Mouse (Mus musculus) small intestine, adult 2 months (tissue): ENCODE data around the gene Edaradd.

Experiments used
- CTCF ChIP-seq: fragments of 200-500 bp; IDR thresholded peaks from 2 replicates; pipeline ENCODE4 v1.5.1; 2012; ENCODE audit warnings: low read depth, mild to moderate bottlenecking, control low read depth, inconsistent platforms, low read length, moderate library complexity, mixed read lengths; ENCODE audit not compliant: insufficient replicate concordance, insufficient read length; ENCODE audit errors: extremely low read depth
- POLR2A ChIP-seq: fragments of 200-500 bp; IDR thresholded peaks from 2 replicates; pipeline ENCODE4 v1.6.1; 2012; ENCODE audit warnings: low read depth, mild to moderate bottlenecking, control low read depth, inconsistent platforms, low read length, moderate library complexity

GRCm38 (mm10) chr13:12568597-12569469 is 48.6 kb upstream of the Edaradd start:
- TF ChIP-seq CTCF (no peak), POLR2A (no peak)
